Mouse (Mus musculus) gastrocnemius, adult 2 months (tissue): ENCODE data around the gene Hps3. TPM values are rescaled to one million over a fixed set of nuclear protein-coding genes. Genes with fewer than 3 reads are reported as not detected.
"Not testable (repeated sequence)": the region's sequence is repeated elsewhere in the genome, so short reads cannot be mapped to it uniquely, and the experiment has no call there.

ENCODE experiments used
- DNase-seq: peaks from one replicate; pipeline ENCODE4 v3.0.0; 2022
- H3K27ac ChIP-seq: fragments of 200-600 bp; 2 replicates; pipeline ENCODE4 v1.8.1; 2022; ENCODE audit warnings: mild to moderate bottlenecking
- H3K4me3 ChIP-seq: fragments of 200-600 bp; 2 replicates; pipeline ENCODE4 v1.8.1; 2022; ENCODE audit warnings: mild to moderate bottlenecking, moderate library complexity
- CTCF ChIP-seq: fragments of 200-600 bp; IDR thresholded peaks from 2 replicates; pipeline ENCODE4 v1.8.1; 2022; ENCODE audit warnings: antibody characterized with exemption, mild to moderate bottlenecking, moderate library complexity
- intact Hi-C: fragments of 180-260 bp; cut with DNase I; formaldehyde crosslinking; loops from one replicate; pipeline ENCODE4 v1.15.1; 2025
- total RNA-seq, 2 experiments: library from RNA; stranded (reverse); gene quantifications; 2 replicates each; pipeline ENCODE4 v1.2.3; 2021

Gene Hps3
- total RNA-seq, 2 experiments from 2014 or later: 4.1 to 4.2 TPM

- DNase-seq: no peak
- TF ChIP-seq CTCF: no peak
- intact Hi-C loops: no loop called here
- Histone ChIP-seq H3K27ac (peak overlapping the region; percentile 77), H3K4me3 (0 out of 2 replicates have a peak overlapping the region, but pooled peaks have one; percentile 4)
Measured at GRCm38 (mm10) chr3:19960570-19961114, 74.5 kb downstream of the Hps3 start.

- H3K4me3 ChIP-seq: peak overlapping the region; percentile 66
- no peak for TF ChIP-seq CTCF
- intact Hi-C loops: no loop called here
- no peak for DNase-seq
- peak overlapping the region; percentile 77 for H3K27ac ChIP-seq
Measured at GRCm38 (mm10) chr3:19958983-19959382, 76.1 kb downstream of the Hps3 start.

GRCm38 (mm10) chr3:19958031-19958430, 77.1 kb downstream of the Hps3 start:
- intact Hi-C loops: no loop called here
- Histone ChIP-seq H3K4me3 (peak overlapping the region; percentile 66), H3K27ac (peak overlapping the region; percentile 77)
- DNase-seq: no peak
- TF ChIP-seq CTCF: no peak

GRCm38 (mm10) chr3:19956885-19957284, 78.2 kb downstream of the Hps3 start, which contains the start of gene Cp:
Gene Cp, plus strand, starts transcription at chr3:19957054.
- intact Hi-C loops: no loop called here
- peak within 1 kb of the TSS; percentile 77 for H3K27ac ChIP-seq
- DNase-seq: no peak
- H3K4me3 ChIP-seq: peak within 1 kb of the TSS; percentile 66
- TF ChIP-seq CTCF: no peak

GRCm38 (mm10) chr3:19953865-19954264, 81.2 kb downstream of the Hps3 start:
- no peak for TF ChIP-seq CTCF
- peak; percentile 61 for DNase-seq
- Histone ChIP-seq H3K27ac (peak overlapping the region; percentile 68), H3K4me3 (no peak overlapping the region; the same call in 1 of the 2 replicates)
- intact Hi-C loops: loop anchor here (5.0 kb wide), 1 partner anchor 327 kb away; the partner anchor contains the start of gene 1700064H15Rik

- TF ChIP-seq CTCF: no peak
- DNase-seq: no peak
- intact Hi-C loops: loop anchor here (5.0 kb wide), 1 partner anchor 326 kb away; the partner anchor contains the start of gene 1700064H15Rik
- H3K27ac ChIP-seq: peak overlapping the region; percentile 68
- H3K4me3 ChIP-seq: no peak overlapping the region; the same call in 1 of the 2 replicates
Measured at GRCm38 (mm10) chr3:19953425-19953824, 81.7 kb downstream of the Hps3 start.

- H3K4me3 ChIP-seq, H3K27ac ChIP-seq, DNase-seq, intact Hi-C loops: not testable (repeated sequence)
Measured at GRCm38 (mm10) chr3:19949401-19949800, 85.7 kb downstream of the Hps3 start.

- no peak for DNase-seq
- intact Hi-C loops: no loop called here
- Histone ChIP-seq H3K4me3 (no peak overlapping the region), H3K27ac (no peak overlapping the region)
- no peak for TF ChIP-seq CTCF
Measured at GRCm38 (mm10) chr3:19948552-19948951, 86.6 kb downstream of the Hps3 start.

Other genes with a start within 250 kb of the Hps3 start
- 1 to 10 TPM; 5.7 to 7.2 TPM for gene Cp, start 78.3 kb downstream of the Hps3 start, total RNA-seq
- gene Hltf, start 22.5 kb upstream of the Hps3 start, total RNA-seq: 1 to 10 TPM; 2.7 to 4.4 TPM
- 100 to 1,000 TPM; 437 to 466 TPM for gene Gyg, start 120.0 kb upstream of the Hps3 start, total RNA-seq
- gene Cpa3, start 206.9 kb upstream of the Hps3 start, total RNA-seq: 1 to 10 TPM in 1 of 2 experiments, under 1 TPM in 1; 0.94 to 3.4 TPM
- gene Cpb1, start 240.4 kb upstream of the Hps3 start, total RNA-seq: not detected